Mouse (Mus musculus) forebrain, postnatal 0 days (tissue): ENCODE data around the gene Iqcd. TPM values are rescaled to one million over a fixed set of nuclear protein-coding genes. Genes with fewer than 3 reads are reported as not detected.

ENCODE experiments used
- ATAC-seq: fragments of 200-750 bp; cut with Nextera tagmentation; 2 replicates; pipeline ENCODE4 v1.8.0; 2017; ENCODE audit warnings: mild to moderate bottlenecking, moderate library complexity
- DNase-seq: peaks from one replicate; pipeline ENCODE4 v3.0.0-alpha.2; 2015
- H3K27ac ChIP-seq: fragments of 300-500 bp; sonication (generic); 2 replicates; pipeline ENCODE4 v1.5.1; 2014; ENCODE audit warnings: low read depth, mild to moderate bottlenecking, antibody characterized with exemption, low read length, moderate library complexity, mixed read lengths
- H3K27me3 ChIP-seq: fragments of 300-500 bp; sonication (generic); 2 replicates; pipeline ENCODE4 v1.6.1; 2014; ENCODE audit warnings: mild to moderate bottlenecking, low read length, mixed read lengths; ENCODE audit not compliant: insufficient read depth
- H3K36me3 ChIP-seq: fragments of 300-500 bp; sonication (generic); 2 replicates; pipeline ENCODE4 v1.6.1; 2014; ENCODE audit warnings: mild to moderate bottlenecking, moderate library complexity; ENCODE audit not compliant: insufficient read depth
- H3K4me1 ChIP-seq: fragments of 300-500 bp; sonication (generic); 2 replicates; pipeline ENCODE4 v1.6.1; 2014; ENCODE audit warnings: antibody characterized with exemption; ENCODE audit not compliant: insufficient read depth
- H3K4me2 ChIP-seq: fragments of 300-500 bp; sonication (generic); 2 replicates; pipeline ENCODE4 v1.6.1; 2014; ENCODE audit warnings: low read depth, mild to moderate bottlenecking, moderate library complexity
- H3K4me3 ChIP-seq: fragments of 300-500 bp; sonication (generic); 2 replicates; pipeline ENCODE4 v1.5.1; 2014; ENCODE audit warnings: low read depth, low read length, mixed read lengths
- H3K9ac ChIP-seq: fragments of 300-500 bp; sonication (generic); 2 replicates; pipeline ENCODE4 v1.6.1; 2014; ENCODE audit warnings: mild to moderate bottlenecking
- H3K9me3 ChIP-seq: fragments of 300-500 bp; sonication (generic); 2 replicates; pipeline ENCODE4 v1.6.1; 2016; ENCODE audit warnings: low read length
- CTCF ChIP-seq: sonication (generic); IDR thresholded peaks from 2 replicates; pipeline ENCODE4 v1.5.1; 2016; ENCODE audit warnings: antibody characterized with exemption, control low read depth, low read depth
- WGBS: fragments of 180-500 bp; shearing (Covaris S2); extraction: QIAGEN DNeasy Blood & Tissue Kit; methylation state at CpG from one replicate; pipeline ENCODE4 v1.1.7; 2014; 5-methylcytosine and 5-hydroxymethylcytosine counted together
- polyA plus RNA-seq: library from polyadenylated mRNA; unstranded; fragments of >200 nt; fragmentation: Nextera tagmentation; extraction: Ambion mirVana; gene quantifications from 2 replicates; pipeline ENCODE4 v1.2.1, GENCODE M21; 2015
- total RNA-seq: library from RNA; depleted of rRNA; stranded (reverse); fragments of >200 nt; gene quantifications from 2 replicates; pipeline ENCODE4 v1.2.3, GENCODE M21; 2014

Gene Iqcd
- total and polyA plus RNA-seq, 2 experiments from 2014 or later: 1.8 to 2.0 TPM

DNA sequence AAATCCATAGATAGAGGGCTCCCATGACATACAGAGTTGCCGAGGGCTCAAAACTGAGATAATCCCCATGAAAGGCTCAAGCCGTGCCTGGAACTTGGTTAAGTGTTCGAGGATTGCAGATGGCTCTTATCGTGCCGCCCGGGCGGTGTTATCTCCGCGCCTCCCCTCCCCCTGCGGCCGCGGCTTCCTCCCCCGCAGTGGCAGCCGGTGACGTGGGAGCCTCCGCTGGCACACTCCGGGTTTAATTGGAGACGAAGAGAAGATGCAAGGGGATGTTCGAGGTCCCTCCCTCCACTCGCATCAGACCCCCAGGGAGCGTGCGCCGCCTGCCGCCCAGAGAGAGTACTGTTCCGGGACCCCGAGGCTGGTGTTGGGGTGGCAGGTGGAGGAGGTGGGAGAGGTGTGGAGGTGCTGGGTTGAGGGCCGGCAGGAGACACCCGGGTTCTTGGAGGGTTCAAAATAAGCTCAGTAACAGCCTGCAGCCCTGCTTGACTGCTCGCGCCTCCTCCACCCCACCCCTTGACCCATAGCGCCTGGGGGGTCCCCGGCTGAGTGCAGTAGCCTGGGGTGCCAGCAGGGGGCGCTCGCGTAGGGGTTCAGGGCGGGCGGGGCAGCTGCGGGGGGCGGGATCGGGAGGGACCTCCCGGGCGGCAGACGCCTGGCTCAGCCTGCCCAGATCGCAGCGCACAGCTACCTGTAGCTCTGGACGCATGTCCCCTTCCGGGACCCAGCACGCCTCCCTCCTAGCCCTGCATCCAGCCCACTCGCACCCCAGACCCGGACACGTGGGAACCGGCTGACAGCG, 60.0 kb downstream of the Iqcd start, which contains the start of gene Rasal1:
Gene Rasal1 (plus strand): TSS at position 244 of the 805 bp plus-strand sequence.
- Histone ChIP-seq H3K9me3 (no peaks in the 10 kb centered on the region), H3K4me2 (peak within 1 kb of the TSS; percentile 52), H3K9ac (peak within 1 kb of the TSS; percentile 44), H3K4me1 (peaks cover 10% of the 10 kb centered on the region; the same call in 1 of the 2 replicates), H3K4me3 (peak within 1 kb of the TSS; percentile 33), H3K36me3 (no peaks in the 10 kb centered on the region), H3K27me3 (peaks cover 15% of the 10 kb centered on the region), H3K27ac (no peak within 1 kb of the TSS)
- TF ChIP-seq CTCF: peak; percentile 73
- 2% methylated on average over 48 of the region's 53 CpGs for WGBS
- peak; percentile 70 for DNase-seq
- ATAC-seq: peak; percentile 76

DNA sequence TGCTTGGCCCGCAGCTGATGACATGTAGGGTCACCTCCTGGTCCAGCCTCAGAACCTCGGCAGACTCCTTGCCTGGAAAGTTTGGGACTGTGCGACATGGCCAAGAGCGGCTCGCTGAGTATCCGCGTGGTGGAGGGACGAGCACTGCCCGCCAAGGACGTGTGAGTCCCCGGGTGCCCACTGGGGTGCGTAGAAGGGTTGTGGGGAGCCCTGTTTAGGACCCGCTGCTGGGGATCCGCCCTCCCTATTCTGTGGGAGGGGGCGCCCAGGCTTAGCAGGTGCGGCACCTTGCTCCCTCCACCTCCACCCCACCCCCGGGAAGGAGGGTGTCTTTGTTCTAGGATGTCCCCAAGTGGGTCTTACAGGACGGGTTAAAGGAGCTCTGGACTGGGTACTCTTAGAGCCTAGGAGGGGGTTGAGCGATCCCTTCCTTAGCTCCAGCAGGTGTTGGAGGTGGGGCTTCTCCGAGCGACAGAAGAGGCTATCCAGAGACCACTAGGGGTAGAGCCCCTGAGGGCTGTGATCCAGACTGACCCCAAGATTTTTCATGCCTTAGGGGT, 60.6 kb downstream of the Iqcd start:
- WGBS: 6% methylated on average over 21 of the region's 21 CpGs
- no peak for DNase-seq
- H3K9ac ChIP-seq: peak overlapping the region; percentile 44; the same call in 1 of the 2 replicates

DNA sequence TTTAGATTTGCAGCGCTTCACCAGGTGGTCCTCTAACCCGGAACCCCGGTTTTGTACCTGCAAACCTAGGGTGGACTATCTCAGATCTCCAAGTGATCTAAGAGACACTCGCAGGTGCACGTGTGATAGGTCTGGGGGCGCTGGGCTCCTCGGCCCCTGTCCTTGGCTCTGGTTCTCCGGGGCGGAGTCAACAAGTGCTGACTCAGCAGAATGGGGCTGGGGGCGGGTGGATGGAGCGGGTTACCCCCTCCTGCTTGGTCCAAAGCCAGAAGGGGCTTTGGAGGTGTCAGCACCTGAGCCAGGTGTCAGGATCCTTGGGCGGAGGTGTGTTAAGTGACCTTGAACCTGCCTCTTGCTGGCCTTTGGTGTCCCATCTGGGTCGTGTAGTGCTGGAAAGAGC, 61.1 kb downstream of the Iqcd start:
- Histone ChIP-seq H3K9me3 (no peaks in the 10 kb centered on the region), H3K4me3 (peak overlapping the region; percentile 33), H3K4me2 (peak overlapping the region; percentile 52), H3K27ac (no peak overlapping the region), H3K4me1 (peaks cover 10% of the 10 kb centered on the region; the same call in 1 of the 2 replicates), H3K27me3 (peaks cover 15% of the 10 kb centered on the region), H3K36me3 (no peaks in the 10 kb centered on the region), H3K9ac (peak overlapping the region; percentile 44; the same call in 1 of the 2 replicates)
- ATAC-seq (no peak), DNase-seq (no peak)
- TF ChIP-seq CTCF: no peak
- 22% methylated on average over 13 of the region's 13 CpGs for WGBS

More for the DNA sequence above, 60.6 kb downstream of the Iqcd start:
- Histone ChIP-seq H3K27me3 (peaks cover 15% of the 10 kb centered on the region), H3K4me1 (peaks cover 10% of the 10 kb centered on the region; the same call in 1 of the 2 replicates), H3K27ac (no peak overlapping the region), H3K4me3 (peak overlapping the region; percentile 33), H3K9me3 (no peaks in the 10 kb centered on the region), H3K36me3 (no peaks in the 10 kb centered on the region), H3K4me2 (peak overlapping the region; percentile 52)
- peak; percentile 26 for TF ChIP-seq CTCF
- peak; percentile 62 for ATAC-seq

DNA sequence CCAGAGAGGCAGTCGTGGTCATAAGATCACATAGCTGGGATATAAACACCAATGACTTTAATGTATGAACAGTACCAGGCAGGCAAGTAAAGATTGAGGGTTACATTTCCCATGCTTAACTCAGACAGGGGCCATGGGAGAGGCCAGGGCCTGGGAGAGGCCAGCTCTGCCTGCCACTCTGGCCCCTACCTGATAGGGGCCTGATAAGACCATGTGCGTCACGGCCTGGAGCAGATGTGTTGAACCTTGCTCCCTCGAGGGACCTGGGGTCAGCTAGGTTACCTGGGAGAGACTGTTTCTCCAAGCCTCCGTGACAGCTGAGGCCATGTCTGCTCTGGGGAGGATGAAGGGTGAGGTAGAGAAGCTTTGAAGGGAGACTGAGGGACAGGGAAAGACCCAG, 62.4 kb downstream of the Iqcd start:
- H3K4me2 ChIP-seq: no peak overlapping the region
- ATAC-seq: no peak
- peaks cover 10% of the 10 kb centered on the region; the same call in 1 of the 2 replicates for H3K4me1 ChIP-seq
- no peak for DNase-seq
- peaks cover 15% of the 10 kb centered on the region for H3K27me3 ChIP-seq
- H3K9me3 ChIP-seq: no peaks in the 10 kb centered on the region
- no peak for TF ChIP-seq CTCF
- no peak overlapping the region for H3K27ac ChIP-seq
- H3K4me3 ChIP-seq: no peak overlapping the region
- 83% methylated on average over 5 of the region's 5 CpGs for WGBS
- H3K9ac ChIP-seq: no peak overlapping the region
- H3K36me3 ChIP-seq: no peaks in the 10 kb centered on the region

DNA sequence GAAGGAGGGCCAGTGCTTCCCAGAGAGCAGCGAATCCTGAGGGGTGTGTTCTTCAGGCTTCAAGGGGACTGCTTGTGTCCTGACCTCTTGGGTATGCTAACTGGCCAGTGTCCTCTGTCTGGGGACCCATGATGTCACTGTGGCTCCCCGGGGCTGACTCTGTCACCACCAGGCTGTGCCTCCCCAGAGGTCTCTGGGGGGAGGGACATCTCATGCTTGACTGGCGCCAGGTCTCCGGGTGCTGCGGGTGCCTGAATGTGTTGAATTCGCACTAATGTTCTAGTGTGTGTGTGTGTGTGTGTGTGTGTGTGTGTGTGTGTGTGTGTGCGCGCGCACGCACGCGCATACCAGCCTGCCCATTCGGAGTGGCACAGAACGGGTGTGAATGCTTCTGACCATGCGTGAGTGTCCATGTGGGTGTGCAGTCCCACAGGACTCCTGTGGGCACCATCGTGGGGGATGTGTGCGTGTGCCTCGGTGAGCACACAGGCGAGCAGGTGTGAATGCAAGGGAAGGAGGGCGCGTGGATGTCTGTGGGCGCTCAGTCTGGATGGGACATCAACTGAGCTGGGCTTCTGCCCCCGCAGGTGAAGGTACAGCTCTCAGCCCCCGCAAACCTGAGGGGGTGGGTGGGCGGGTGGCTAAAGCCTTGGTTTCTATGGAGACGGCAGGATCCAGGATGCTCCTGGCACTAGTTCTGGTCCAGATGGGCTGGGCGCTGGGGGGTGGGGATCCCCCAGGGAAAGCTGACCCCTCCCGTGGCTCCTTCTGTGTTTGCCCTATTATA, 64.3 kb downstream of the Iqcd start:
- TF ChIP-seq CTCF: no peak
- Histone ChIP-seq H3K9ac (no peak overlapping the region), H3K27me3 (peaks cover 15% of the 10 kb centered on the region), H3K4me2 (no peak overlapping the region), H3K4me1 (peaks cover 10% of the 10 kb centered on the region; the same call in 1 of the 2 replicates), H3K27ac (0 out of 2 replicates have a peak overlapping the region, but pooled peaks have one; percentile 9), H3K9me3 (no peaks in the 10 kb centered on the region), H3K36me3 (no peaks in the 10 kb centered on the region), H3K4me3 (no peak overlapping the region)
- DNase-seq: peak; percentile 49
- no peak for ATAC-seq
- 67% methylated on average over 28 of the region's 28 CpGs for WGBS

DNA sequence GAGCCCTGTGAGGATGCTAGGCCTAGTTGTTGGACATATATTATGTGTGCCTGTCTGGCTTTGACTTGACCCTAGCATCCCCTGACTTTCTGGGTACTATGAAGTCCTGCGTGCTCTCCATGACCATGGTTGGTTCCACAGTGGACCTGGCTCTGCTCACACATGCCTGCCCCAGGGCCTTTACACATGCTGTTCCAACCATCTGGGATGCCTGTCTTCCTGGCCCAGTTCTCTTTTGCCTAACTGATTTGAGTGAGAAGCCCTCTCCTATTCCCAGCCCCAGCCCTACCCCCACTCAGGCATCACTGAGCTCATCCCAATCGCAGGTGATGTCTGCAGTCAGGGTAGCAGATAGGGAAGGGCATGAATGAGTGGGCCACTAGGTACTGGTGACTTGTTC, 65.1 kb downstream of the Iqcd start:
- DNase-seq: no peak
- Histone ChIP-seq H3K4me2 (no peak overlapping the region), H3K27me3 (peaks cover 14% of the 10 kb centered on the region), H3K27ac (peak overlapping the region; percentile 35; the same call in 1 of the 2 replicates), H3K36me3 (no peaks in the 10 kb centered on the region), H3K9me3 (no peaks in the 10 kb centered on the region), H3K4me3 (no peak overlapping the region), H3K4me1 (peaks cover 5% of the 10 kb centered on the region; the same call in 1 of the 2 replicates), H3K9ac (no peak overlapping the region)
- no peak for TF ChIP-seq CTCF
- WGBS: 70% methylated on average over 2 of the region's 2 CpGs
- no peak for ATAC-seq
